Mouse (Mus musculus): ENCODE measurements around the gene AC124108.1. TPM values are rescaled to one million over a fixed set of nuclear protein-coding genes. Genes with fewer than 3 reads are reported as not detected.

AC124108.1 gene
- under 1 TPM in 1 of 2 experiments, not detected in 1; 0.02 TPM for polyA plus RNA-seq (2017; shearing (Covaris generic))

DNA sequence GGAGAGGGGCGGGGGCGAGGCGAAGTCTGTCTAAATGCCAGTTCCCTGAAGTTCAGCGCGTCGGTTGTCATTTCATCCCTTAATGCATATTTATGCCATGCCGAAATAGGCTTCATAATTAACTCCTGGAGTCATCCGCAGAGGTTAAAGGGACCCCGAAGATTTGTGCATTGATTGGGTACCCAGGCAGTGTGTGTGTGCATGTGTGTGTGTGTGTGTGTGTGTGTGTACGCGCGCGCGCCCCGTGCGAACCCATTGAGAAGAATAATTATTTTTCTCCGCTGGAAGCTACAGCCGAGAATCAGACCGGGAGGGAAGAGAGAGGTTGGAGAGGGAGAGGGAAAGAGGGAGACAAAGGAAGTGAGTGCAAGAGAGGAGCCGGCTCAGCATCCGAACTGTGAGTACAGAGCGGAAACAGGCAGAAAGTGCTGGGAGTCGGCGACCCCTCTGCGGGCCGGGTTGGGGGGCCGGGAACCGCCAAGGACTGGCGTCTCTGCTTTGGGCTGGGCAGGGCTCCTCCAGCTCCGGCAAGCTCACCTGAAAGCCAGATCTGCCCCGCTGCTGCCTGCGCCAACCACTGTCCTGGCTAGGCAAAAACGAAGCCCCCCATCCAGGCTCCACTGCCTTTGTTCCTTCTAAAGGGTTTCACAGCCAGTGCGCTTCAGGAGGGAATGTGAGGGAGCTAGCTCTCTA is at the start of gene AC124108.1, which contains the start of gene Lemd1:
Gene AC124108.1, plus strand, starts transcription at position 365 of the 693 bp plus-strand sequence.
Gene Lemd1, plus strand, starts transcription at position 339 of the 693 bp plus-strand sequence.

GRCm38 (mm10) chr1:132229667-132230066 is 38.4 kb downstream of the AC124108.1 start, which contains the start of gene Gm10188:
Gene Gm10188 (minus strand): TSS chr1:132229767.

Other genes starting within 250 kb of the AC124108.1 start
- gene Slc45a3, start 228.5 kb upstream of the AC124108.1 start, polyA plus RNA-seq (2017; shearing (Covaris generic)): 1 to 10 TPM in 1 of 2 experiments, under 1 TPM in 1; 0.12 to 1.4 TPM
- 10 to 100 TPM; 80.6 to 88.2 TPM for gene Elk4, start 183.8 kb upstream of the AC124108.1 start, polyA plus RNA-seq (2017; shearing (Covaris generic))
- gene Mfsd4a, start 123.4 kb upstream of the AC124108.1 start, polyA plus RNA-seq (2017; shearing (Covaris generic)): 10 to 100 TPM; 58.3 to 60.8 TPM
- gene Cdk18, start 51.8 kb upstream of the AC124108.1 start, polyA plus RNA-seq (2017; shearing (Covaris generic)): under 1 TPM in 1 of 2 experiments, not detected in 1; 0.88 TPM
- under 1 TPM in 1 of 2 experiments, not detected in 1; 0.44 TPM for gene Lemd1, start within 50 bp of the AC124108.1 start, polyA plus RNA-seq (2017; shearing (Covaris generic))
- not detected for gene Gm10188, start 38.3 kb downstream of the AC124108.1 start, polyA plus RNA-seq (2017; shearing (Covaris generic))
- gene Klhdc8a, start 107.2 kb downstream of the AC124108.1 start, polyA plus RNA-seq (2017; shearing (Covaris generic)): under 1 TPM in 1 of 2 experiments, not detected in 1; 0.05 TPM
- 1 to 10 TPM; 5.4 to 6.3 TPM for gene Nuak2, start 124.7 kb downstream of the AC124108.1 start, polyA plus RNA-seq (2017; shearing (Covaris generic))
- gene Tmcc2, start 199.8 kb downstream of the AC124108.1 start, polyA plus RNA-seq (2017; shearing (Covaris generic)): 1 to 10 TPM in 1 of 2 experiments, under 1 TPM in 1; 0.34 to 3.9 TPM
- gene Dstyk, start 226.1 kb downstream of the AC124108.1 start, polyA plus RNA-seq (2017; shearing (Covaris generic)): 1 to 10 TPM; 6.2 to 7.2 TPM